Mouse (Mus musculus): ENCODE measurements around the gene Galnt7. TPM values are rescaled to one million over a fixed set of nuclear protein-coding genes. Genes with fewer than 3 reads are reported as not detected.

The Galnt7 gene
- polyA plus RNA-seq, 1 experiment from 2014 or later = 13.1 TPM

- no peaks in the 10 kb centered on the region for H3K9me3 ChIP-seq
- no peaks in the 10 kb centered on the region for H3K27me3 ChIP-seq
- H3K4me2 ChIP-seq = no peak overlapping the region
- no peak for ATAC-seq (ENCODE audit: insufficient number of reproducible peaks, low FRiP score, low TSS enrichment, low read depth)
- H3K36me3 ChIP-seq = no peaks in the 10 kb centered on the region
- H3K4me1 ChIP-seq = peaks cover 13% of the 10 kb centered on the region
- WGBS = 57% methylated on average over 5 of the region's 5 CpGs
- no peak overlapping the region for H3K27ac ChIP-seq
- H3K9ac ChIP-seq = no peak overlapping the region
- H3K4me3 ChIP-seq = no peak overlapping the region
These were observed 24.7 kb downstream of the Galnt7 start for GRCm38 (mm10) chr8:57627946-57628786.

GRCm38 (mm10) chr8:57623955-57624354 is 28.9 kb downstream of the Galnt7 start:
- H3K36me3 ChIP-seq = no peaks in the 10 kb centered on the region
- H3K9me3 ChIP-seq = no peaks in the 10 kb centered on the region
- H3K27ac ChIP-seq = no peak overlapping the region
- no peak overlapping the region for H3K9ac ChIP-seq
- no peaks in the 10 kb centered on the region for H3K27me3 ChIP-seq
- no peak overlapping the region for H3K4me3 ChIP-seq
- no peak overlapping the region for H3K4me2 ChIP-seq
- WGBS = 90% methylated on average over 4 of the region's 4 CpGs
- H3K4me1 ChIP-seq = peaks cover 7% of the 10 kb centered on the region
- no peak for ATAC-seq (ENCODE audit: insufficient number of reproducible peaks, low FRiP score, low TSS enrichment, low read depth)

- Histone ChIP-seq H3K9me3 (no peaks in the 10 kb centered on the region), H3K27me3 (no peaks in the 10 kb centered on the region), H3K4me1 (peaks cover 7% of the 10 kb centered on the region), H3K4me3 (no peak overlapping the region), H3K27ac (no peak overlapping the region), H3K36me3 (no peaks in the 10 kb centered on the region), H3K4me2 (no peak overlapping the region), H3K9ac (no peak overlapping the region)
- no peak for ATAC-seq (ENCODE audit: insufficient number of reproducible peaks, low FRiP score, low TSS enrichment, low read depth)
- WGBS = 91% methylated on average over 3 of the region's 3 CpGs
These were observed 29.8 kb downstream of the Galnt7 start for GRCm38 (mm10) chr8:57623051-57623450.

GRCm38 (mm10) chr8:57616965-57617364 is 35.9 kb downstream of the Galnt7 start:
- Histone ChIP-seq H3K9ac (no peak overlapping the region), H3K4me2 (no peak overlapping the region), H3K4me1 (peaks cover 7% of the 10 kb centered on the region), H3K4me3 (no peak overlapping the region), H3K9me3 (no peaks in the 10 kb centered on the region), H3K36me3 (no peaks in the 10 kb centered on the region), H3K27ac (no peak overlapping the region), H3K27me3 (no peaks in the 10 kb centered on the region)
- 74% methylated on average over 5 of the region's 5 CpGs for WGBS
- ATAC-seq (ENCODE audit: insufficient number of reproducible peaks, low FRiP score, low TSS enrichment, low read depth) = no peak

GRCm38 (mm10) chr8:57615016-57615657 is 37.7 kb downstream of the Galnt7 start:
- WGBS = 34% methylated on average over 15 of the region's 15 CpGs
- Histone ChIP-seq H3K4me3 (no peak overlapping the region), H3K4me2 (no peak overlapping the region)

GRCm38 (mm10) chr8:57611419-57611977 is 41.3 kb downstream of the Galnt7 start:
- no peak overlapping the region for H3K27ac ChIP-seq
- ATAC-seq (ENCODE audit: insufficient number of reproducible peaks, low FRiP score, low TSS enrichment, low read depth) = no peak
- no peaks in the 10 kb centered on the region for H3K36me3 ChIP-seq
- 38% methylated on average over 7 of the region's 7 CpGs for WGBS
- no peak overlapping the region for H3K4me2 ChIP-seq
- peaks cover 16% of the 10 kb centered on the region for H3K4me1 ChIP-seq
- no peaks in the 10 kb centered on the region for H3K9me3 ChIP-seq
- no peak overlapping the region for H3K9ac ChIP-seq
- H3K27me3 ChIP-seq = no peaks in the 10 kb centered on the region
- H3K4me3 ChIP-seq = no peak overlapping the region

More at GRCm38 (mm10) chr8:57615016-57615657, 37.7 kb downstream of the Galnt7 start:
- Histone ChIP-seq H3K9me3 (no peaks in the 10 kb centered on the region), H3K36me3 (no peaks in the 10 kb centered on the region), H3K27ac (no peak overlapping the region), H3K4me1 (peaks cover 16% of the 10 kb centered on the region), H3K9ac (no peak overlapping the region), H3K27me3 (no peaks in the 10 kb centered on the region)
- no peak for ATAC-seq (ENCODE audit: insufficient number of reproducible peaks, low FRiP score, low TSS enrichment, low read depth)

- Histone ChIP-seq H3K27me3 (no peaks in the 10 kb centered on the region), H3K27ac (no peak overlapping the region), H3K4me2 (no peak overlapping the region), H3K4me1 (peaks cover 16% of the 10 kb centered on the region), H3K9ac (no peak overlapping the region), H3K9me3 (no peaks in the 10 kb centered on the region), H3K4me3 (no peak overlapping the region), H3K36me3 (no peaks in the 10 kb centered on the region)
- WGBS = 48% methylated on average over 10 of the region's 11 CpGs
- no peak for ATAC-seq (ENCODE audit: insufficient number of reproducible peaks, low FRiP score, low TSS enrichment, low read depth)
These were observed 42.0 kb downstream of the Galnt7 start for GRCm38 (mm10) chr8:57610706-57611418.

GRCm38 (mm10) chr8:57602511-57602910 is 50.3 kb downstream of the Galnt7 start:
- H3K9ac ChIP-seq = no peak overlapping the region
- WGBS = 80% methylated on average over 5 of the region's 5 CpGs
- no peaks in the 10 kb centered on the region for H3K36me3 ChIP-seq
- H3K27me3 ChIP-seq = no peaks in the 10 kb centered on the region
- no peak for ATAC-seq (ENCODE audit: insufficient number of reproducible peaks, low FRiP score, low TSS enrichment, low read depth)
- H3K4me3 ChIP-seq = no peak overlapping the region
- H3K4me1 ChIP-seq = peaks cover 7% of the 10 kb centered on the region; the same call in 1 of the 2 replicates
- H3K27ac ChIP-seq = no peak overlapping the region
- H3K9me3 ChIP-seq = no peaks in the 10 kb centered on the region
- no peak overlapping the region for H3K4me2 ChIP-seq

GRCm38 (mm10) chr8:57601987-57602418 is 50.8 kb downstream of the Galnt7 start:
- Histone ChIP-seq H3K4me3 (no peak overlapping the region), H3K36me3 (no peaks in the 10 kb centered on the region), H3K9ac (no peak overlapping the region), H3K4me1 (peaks cover 7% of the 10 kb centered on the region; the same call in 1 of the 2 replicates), H3K27me3 (no peaks in the 10 kb centered on the region), H3K9me3 (no peaks in the 10 kb centered on the region), H3K27ac (no peak overlapping the region), H3K4me2 (no peak overlapping the region)
- ATAC-seq (ENCODE audit: insufficient number of reproducible peaks, low FRiP score, low TSS enrichment, low read depth) = 0 out of 2 replicates have a peak, but pooled peaks have one; percentile 19
- WGBS = 74% methylated on average over 12 of the region's 12 CpGs

GRCm38 (mm10) chr8:57599813-57600555 is 52.8 kb downstream of the Galnt7 start:
- WGBS = 22% methylated on average over 22 of the region's 22 CpGs
- H3K9me3 ChIP-seq = no peaks in the 10 kb centered on the region
- no peaks in the 10 kb centered on the region for H3K27me3 ChIP-seq
- H3K27ac ChIP-seq = no peak overlapping the region
- H3K9ac ChIP-seq = no peak overlapping the region
- H3K4me2 ChIP-seq = peak overlapping the region; percentile 34
- ATAC-seq (ENCODE audit: insufficient number of reproducible peaks, low FRiP score, low TSS enrichment, low read depth) = no peak
- peaks cover 7% of the 10 kb centered on the region; the same call in 1 of the 2 replicates for H3K4me1 ChIP-seq
- no peaks in the 10 kb centered on the region for H3K36me3 ChIP-seq
- H3K4me3 ChIP-seq = 0 out of 2 replicates have a peak overlapping the region, but pooled peaks have one; percentile 5

- H3K27me3 ChIP-seq = no peaks in the 10 kb centered on the region
- H3K27ac ChIP-seq = no peak overlapping the region
- H3K9me3 ChIP-seq = no peaks in the 10 kb centered on the region
- no peaks in the 10 kb centered on the region for H3K36me3 ChIP-seq
- H3K4me3 ChIP-seq = no peak overlapping the region
- no peak for ATAC-seq (ENCODE audit: insufficient number of reproducible peaks, low FRiP score, low TSS enrichment, low read depth)
- H3K4me2 ChIP-seq = no peak overlapping the region
- 84% methylated on average over 3 of the region's 3 CpGs for WGBS
- H3K9ac ChIP-seq = no peak overlapping the region
- peaks cover 7% of the 10 kb centered on the region; the same call in 1 of the 2 replicates for H3K4me1 ChIP-seq
These were observed 57.0 kb downstream of the Galnt7 start for GRCm38 (mm10) chr8:57595853-57596252.
